Mouse (Mus musculus) fat pad, adult 2 months (tissue): ENCODE data around the gene Htatip2.

Experiments used
- DNase-seq: peaks from one replicate; pipeline ENCODE4 v3.0.0-alpha.2; 2011; ENCODE audit warnings: low read depth, low spot score; ENCODE audit errors: extremely low read depth

The Htatip2 gene

DNA sequence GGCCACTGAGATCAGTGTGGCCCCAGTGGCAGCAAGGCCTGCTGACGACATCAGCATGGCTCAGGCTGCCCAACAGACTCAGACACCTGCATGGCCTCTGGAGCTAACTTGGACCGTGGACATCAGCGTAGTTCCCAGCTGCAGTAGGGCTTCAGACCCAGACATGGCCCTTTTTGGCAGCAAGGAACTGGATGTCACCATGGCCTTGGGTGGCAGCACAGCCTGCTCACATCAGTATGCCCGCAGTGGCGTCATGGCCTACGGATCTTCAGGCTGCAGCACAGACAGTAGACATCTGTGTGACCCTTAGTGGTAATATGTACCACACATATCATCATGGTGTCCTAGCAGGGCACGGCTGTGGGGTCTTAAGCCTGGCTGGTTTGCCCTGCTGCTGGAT is 26.2 kb downstream of the Htatip2 start:
- DNase-seq = no peak

DNA sequence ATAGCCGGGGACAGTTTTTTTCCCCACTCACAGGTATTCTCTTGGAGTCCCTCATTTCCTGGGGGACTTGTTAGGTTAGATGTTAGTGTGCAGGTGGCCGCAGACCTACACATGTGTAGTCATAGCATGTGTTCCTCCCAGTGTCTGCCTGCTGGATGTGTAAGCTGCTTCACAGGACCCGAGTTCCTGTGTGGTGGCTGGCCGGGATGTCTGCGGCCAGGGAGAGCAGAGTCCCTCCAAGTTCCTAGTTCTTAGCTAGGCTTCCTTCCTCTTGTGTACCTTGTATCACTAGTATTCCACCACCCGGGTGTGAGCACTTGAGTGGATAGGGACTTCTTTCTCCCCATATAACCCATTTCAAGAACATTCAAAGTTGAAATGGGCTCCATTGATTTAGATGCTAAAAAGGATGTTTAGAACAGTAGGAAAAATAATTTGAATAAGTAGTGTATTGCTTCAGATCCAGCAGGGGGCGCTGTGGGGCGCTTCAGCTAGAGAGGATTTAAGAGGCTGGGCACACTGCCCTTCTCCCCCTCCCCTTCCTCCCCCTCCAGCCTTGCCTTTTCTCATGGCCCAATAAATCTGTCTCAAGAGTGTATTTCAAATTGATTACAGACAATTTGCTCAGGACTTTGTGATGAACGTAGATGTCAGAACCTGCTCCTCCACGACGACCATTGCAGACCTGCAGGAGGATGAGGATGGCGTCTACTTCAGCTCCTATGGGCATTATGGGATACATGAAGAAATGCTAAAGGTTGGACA is 27.9 kb downstream of the Htatip2 start:
- DNase-seq = no peak

- DNase-seq = no peak
These were observed 28.4 kb downstream of the Htatip2 start for GRCm38 (mm10) chr7:49787383-49787645.

DNA sequence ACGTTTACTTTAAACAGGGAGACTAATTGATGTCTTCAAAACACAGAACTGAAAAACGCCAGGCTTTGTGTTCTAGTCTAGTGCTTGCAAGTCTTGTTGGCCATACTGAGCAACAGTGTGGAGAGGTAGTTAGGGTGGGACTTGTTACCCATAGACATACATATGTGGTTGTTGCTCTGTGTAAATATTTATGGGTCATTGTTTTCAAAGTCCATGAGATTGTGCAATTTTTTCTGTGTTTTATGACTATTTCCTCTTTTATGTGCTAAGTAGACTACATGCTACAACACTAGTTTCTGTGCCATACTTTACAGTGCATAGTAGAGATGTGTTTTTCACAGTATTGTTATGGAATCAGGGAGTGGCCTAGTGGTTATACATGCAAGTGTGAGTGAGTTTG is 35.4 kb downstream of the Htatip2 start:
- DNase-seq = no peak

DNA sequence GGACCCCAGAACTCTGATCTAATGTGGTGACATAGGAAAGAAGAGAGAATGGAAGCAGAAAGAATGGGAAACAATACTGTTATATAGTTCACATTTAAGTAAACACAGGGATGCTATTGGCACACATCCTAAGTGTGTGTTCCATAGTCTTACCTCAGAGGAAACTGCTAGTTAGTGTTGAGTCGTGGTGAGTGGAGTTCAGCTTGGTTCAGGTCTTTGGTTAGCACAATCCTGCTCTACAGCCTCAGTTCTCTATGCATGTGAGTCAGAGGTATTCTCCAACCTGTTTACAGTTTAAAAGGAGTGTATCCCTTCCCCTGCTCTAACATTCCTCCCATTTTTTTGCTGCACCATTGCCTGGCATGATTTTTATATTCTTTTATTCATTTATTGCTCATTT is 38.3 kb downstream of the Htatip2 start:
- no peak for DNase-seq

GRCm38 (mm10) chr7:49803511-49803910 is 44.6 kb downstream of the Htatip2 start:
- no peak for DNase-seq

DNA sequence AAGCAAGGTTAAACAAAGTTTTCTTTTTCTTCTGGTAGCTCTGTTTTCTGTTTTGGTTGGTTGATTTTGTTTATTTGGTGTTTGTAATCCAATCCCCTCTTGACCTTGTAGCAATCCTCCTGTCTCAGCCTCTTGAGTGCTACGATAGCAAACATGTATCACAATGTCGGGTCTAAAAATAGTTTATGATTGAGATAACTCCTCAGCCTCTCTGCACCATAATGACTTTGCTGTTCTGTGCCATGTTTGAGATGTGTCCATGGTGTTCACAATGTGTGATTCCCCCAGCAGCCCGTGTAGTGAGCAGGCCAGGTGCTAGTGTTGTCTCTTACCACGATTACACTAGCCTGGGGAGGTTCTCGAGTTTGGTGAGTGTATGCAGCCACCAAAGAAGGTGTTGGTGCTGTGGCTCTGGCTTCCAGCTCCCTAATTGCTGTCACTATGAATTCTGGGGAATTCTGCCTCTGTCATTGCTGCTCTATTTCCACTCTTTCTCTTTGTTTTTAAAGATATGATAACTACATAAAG is 45.8 kb downstream of the Htatip2 start:
- DNase-seq = no peak

DNA sequence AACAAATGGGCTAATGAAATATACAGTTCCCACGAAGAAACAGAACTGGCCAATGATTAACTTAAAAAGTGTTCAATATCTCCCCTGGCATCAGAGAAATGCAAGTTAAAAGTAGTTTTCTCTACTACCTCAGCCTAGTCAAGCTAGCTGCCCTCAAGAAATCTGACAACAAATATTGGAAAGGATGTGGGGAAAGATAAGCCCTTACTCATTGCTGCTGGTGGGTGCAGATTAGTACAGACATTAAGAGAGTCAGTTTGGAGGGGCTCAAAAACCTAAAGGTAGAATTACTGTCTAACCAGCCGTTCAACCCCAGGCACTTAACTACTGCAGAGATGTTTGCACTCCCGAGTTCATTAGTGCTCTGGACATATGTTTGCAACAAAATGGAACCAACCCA is 46.7 kb downstream of the Htatip2 start:
- no peak for DNase-seq

GRCm38 (mm10) chr7:49807093-49807682 is 48.3 kb downstream of the Htatip2 start:
- no peak for DNase-seq

DNA sequence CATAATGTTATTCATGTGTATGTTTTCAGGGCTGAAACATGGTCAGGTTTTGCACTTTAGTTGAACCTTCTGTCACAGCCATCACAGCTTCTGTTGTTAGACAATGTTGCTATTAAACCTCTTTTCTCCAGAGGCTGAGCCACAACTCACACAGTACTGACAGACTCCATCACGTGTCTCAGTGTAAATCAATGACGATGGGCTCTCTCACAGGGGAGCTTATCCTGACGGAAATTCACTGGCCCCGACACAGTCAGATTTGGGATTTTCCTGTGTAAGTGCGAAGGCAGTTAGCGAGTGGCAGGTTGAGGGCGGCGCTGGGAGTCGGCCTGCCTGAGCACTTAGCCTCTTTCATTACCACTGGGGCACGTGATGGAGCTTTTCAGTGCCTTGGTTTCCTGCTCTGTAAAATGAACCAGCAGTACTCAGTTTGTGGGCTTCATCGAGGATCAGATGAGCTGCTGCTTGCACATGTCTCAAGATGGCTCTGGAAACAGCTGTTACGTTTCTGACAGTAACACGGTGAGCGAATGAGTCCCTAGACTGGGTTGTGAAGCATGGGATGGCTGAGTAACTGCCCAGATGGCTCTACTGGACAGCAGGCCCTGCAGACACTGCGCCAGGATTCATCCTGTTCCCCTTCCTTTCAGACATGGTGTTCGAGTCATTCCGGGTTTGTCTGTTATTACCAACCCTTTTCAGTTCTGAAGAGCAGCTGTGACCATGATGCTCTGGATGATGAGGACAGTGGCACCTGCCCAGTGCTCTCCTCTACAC is 49.1 kb downstream of the Htatip2 start:
- DNase-seq = no peak

- no peak for DNase-seq
These were observed 50.2 kb downstream of the Htatip2 start for GRCm38 (mm10) chr7:49809100-49809499.

GRCm38 (mm10) chr7:49809562-49809961 is 50.6 kb downstream of the Htatip2 start:
- no peak for DNase-seq

- DNase-seq = no peak
These were observed 52.4 kb downstream of the Htatip2 start for GRCm38 (mm10) chr7:49811346-49811745.

DNA sequence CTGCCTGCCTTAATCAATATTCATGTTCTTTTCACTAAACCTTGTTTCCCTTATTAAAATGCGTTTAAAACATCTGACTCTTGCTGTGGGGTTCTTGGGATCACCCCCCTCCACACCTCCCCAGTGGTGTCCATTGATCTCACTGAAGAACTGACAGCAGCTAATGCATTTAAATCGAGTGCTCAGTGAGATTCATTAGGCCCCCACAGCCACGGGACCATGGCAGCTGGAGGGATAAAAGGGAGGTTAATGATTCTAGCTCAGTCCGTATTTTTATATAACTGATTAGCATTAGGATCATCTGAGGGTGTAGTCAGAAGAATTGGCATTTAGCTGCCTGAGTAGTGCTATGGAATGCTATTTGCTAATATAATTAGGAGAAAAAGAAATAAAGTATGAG is 60.5 kb downstream of the Htatip2 start:
- DNase-seq = no peak

GRCm38 (mm10) chr7:49821370-49821769 is 62.5 kb downstream of the Htatip2 start:
- no peak for DNase-seq

DNA sequence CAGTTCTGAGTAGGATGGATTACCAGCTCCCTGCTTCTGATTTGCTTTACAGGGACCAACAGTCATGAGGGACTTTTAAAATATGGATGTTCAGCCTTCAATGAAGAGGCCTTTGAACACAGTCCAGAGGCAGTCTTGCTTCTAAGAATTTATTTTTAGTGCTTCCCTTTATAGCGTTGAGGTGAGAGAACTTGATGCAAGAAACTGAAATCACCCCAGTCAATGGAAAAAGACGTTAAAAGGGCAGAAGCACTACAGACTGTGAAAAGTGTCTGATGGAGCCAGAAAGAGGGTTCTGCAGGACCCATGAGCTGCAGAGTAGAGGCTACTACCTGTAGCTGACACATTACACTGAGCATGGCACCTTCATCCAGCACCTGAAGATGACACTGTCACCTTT is 63.1 kb downstream of the Htatip2 start:
- DNase-seq = no peak
